Mouse (Mus musculus): ENCODE measurements around the gene 2900026A02Rik. TPM values are rescaled to one million over a fixed set of nuclear protein-coding genes. Genes with fewer than 3 reads are reported as not detected.

Gene 2900026A02Rik
- total RNA-seq (2021) = 10 to 100 TPM; 40.8 to 41.0 TPM

DNA sequence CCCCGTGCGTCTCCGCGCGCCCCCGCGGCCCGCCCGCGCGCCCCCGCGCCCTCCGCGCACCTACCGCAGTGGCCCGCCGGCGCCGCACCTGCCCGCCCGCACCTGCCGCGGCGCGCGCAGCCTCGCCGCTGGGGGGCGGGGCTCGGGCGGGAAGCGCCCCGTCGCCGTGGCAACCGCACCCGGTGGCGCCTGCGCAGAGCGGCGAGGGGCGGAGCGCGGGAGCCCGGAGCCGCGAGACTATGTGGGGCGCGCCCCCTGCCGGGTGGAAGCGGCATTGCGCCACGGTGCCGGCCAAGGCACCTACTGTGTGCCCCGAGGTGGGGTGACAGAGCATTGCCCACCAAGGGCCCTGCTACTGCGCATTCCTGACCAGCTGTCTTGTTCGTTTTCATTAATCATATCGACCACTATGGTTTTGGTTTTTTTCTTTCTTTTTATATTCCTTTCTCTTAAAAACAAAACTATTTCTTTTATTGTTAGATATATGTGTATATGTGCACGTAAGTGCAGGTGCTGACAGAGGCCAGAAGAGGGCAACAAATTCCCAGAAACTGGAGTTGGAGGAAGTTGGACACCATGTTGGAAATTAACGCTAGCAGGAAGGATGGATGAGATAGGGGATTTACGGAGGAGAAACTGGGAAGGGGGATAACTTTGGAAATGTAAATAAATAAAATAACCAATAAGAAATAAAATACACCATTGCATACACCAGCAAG lies at the start of gene 2900026A02Rik:
Gene 2900026A02Rik, minus strand, starts transcription at position 90 of the 719 bp plus-strand sequence.
- peak; percentile 72 to 73 for DNase-seq (ENCODE audit: low spot score in 2 of 2)
- intact Hi-C loops (cut with DNase I) = loop anchor here (1.0 to 2.0 kb wide), 2 partner anchors 41 to 45 kb away; no protein-coding TSS in a partner anchor

- DNase-seq (ENCODE audit: low spot score in 2 of 2) = no peak
- intact Hi-C loops (cut with DNase I) = no loop called here
These were observed 49.0 kb upstream of the 2900026A02Rik start for GRCm38 (mm10) chr5:113270043-113270442.

DNA sequence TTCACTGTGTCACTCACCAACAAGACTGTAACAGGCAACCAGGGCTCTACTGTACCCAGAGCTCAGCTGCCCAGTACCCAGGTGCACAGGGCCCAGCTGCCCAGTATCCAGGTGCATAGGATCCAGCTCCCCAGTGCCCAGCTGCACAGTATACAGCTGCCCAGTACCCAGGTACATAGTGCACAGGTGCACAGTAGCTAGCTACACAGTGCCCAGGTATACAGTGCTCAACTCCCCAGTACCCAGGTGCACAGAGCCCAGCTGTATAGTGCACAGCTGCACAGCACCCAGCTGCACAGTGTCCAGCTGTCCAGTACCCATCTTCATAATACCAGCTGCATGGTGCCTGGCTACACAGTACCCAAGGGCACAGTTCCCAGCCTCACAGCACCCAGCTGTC lies 47.2 kb upstream of the 2900026A02Rik start:
- DNase-seq (ENCODE audit: low spot score in 2 of 2) = no peak
- intact Hi-C loops (cut with DNase I) = no loop called here

GRCm38 (mm10) chr5:113265637-113266036 lies 44.6 kb upstream of the 2900026A02Rik start:
- no peak for DNase-seq (ENCODE audit: low spot score in 2 of 2)
- intact Hi-C loops (cut with DNase I) = no loop called here

DNA sequence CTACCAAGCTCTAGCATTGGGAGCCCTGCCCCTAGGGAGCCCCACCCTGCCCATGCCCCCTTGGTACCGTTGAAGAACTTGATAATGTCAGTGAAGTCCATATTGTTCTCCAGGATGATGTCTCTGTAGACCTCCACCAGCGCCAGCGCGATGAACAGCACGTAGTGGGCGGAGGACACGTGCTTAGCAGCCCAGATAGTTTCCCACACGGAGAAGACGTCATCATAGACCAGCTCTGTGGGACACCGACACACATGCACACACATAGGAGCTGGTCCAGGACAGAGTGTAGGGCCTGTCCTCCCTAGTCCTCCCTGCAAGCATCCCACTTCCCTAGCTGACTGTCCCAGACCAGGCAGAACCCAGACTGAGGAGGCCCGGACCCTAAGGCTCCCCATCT lies 29.8 kb upstream of the 2900026A02Rik start:
- DNase-seq (ENCODE audit: low spot score in 2 of 2) = no peak
- intact Hi-C loops (cut with DNase I) = no loop called here

GRCm38 (mm10) chr5:113249263-113249930 lies 28.4 kb upstream of the 2900026A02Rik start:
- intact Hi-C loops (cut with DNase I) = no loop called here
- DNase-seq (ENCODE audit: low spot score in 2 of 2) = no peak

GRCm38 (mm10) chr5:113230196-113230595 lies 9.2 kb upstream of the 2900026A02Rik start:
- no peak for DNase-seq (ENCODE audit: low spot score in 2 of 2)
- intact Hi-C loops (cut with DNase I) = no loop called here

DNA sequence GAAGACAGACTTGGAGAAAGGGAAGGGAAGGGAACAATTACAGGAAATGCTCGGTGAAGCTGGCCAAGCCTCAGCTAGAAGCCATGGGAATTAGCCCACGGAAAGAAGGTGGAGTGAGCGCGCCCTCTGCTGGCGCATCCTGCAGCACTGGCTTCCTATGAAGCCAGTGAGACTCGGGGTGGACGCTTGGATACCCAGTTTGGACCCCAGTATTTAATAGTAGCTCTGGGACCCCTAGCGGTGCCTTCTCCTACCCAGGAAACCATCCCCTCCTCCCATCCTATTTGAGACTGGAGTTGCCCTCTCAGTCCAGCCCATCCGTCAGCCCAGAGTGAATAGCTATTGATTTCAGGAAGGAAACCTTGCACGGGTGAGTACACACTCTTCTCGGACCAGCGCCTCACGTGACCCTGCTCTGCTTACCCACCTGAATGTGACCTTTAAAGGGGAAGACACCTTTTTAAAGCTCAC lies 5.6 kb upstream of the 2900026A02Rik start, which contains the start of gene Tmem211:
Gene Tmem211, plus strand, starts transcription at position 278 of the 471 bp plus-strand sequence.
- intact Hi-C loops (cut with DNase I) = loop anchor here (1.0 to 2.0 kb wide), 2 partner anchors 46 to 127 kb away; no protein-coding TSS in a partner anchor
- peak; percentile 75 to 78 for DNase-seq (ENCODE audit: low spot score in 2 of 2)

GRCm38 (mm10) chr5:113225686-113226435 lies 4.8 kb upstream of the 2900026A02Rik start:
- intact Hi-C loops (cut with DNase I) = loop anchor here (1.0 to 2.0 kb wide), 2 partner anchors 45 to 127 kb away; no protein-coding TSS in a partner anchor
- DNase-seq (ENCODE audit: low spot score in 2 of 2) = no peak

GRCm38 (mm10) chr5:113225271-113225670 lies 4.2 kb upstream of the 2900026A02Rik start:
- DNase-seq (ENCODE audit: low spot score in 2 of 2) = no peak

GRCm38 (mm10) chr5:113223888-113224287 lies 2.9 kb upstream of the 2900026A02Rik start:
- intact Hi-C loops (cut with DNase I) = no loop called here
- DNase-seq (ENCODE audit: low spot score in 2 of 2) = peak in 1 of 2 experiments; percentile 21

More at GRCm38 (mm10) chr5:113225271-113225670, 4.2 kb upstream of the 2900026A02Rik start:
- intact Hi-C loops (cut with DNase I) = no loop called here

DNA sequence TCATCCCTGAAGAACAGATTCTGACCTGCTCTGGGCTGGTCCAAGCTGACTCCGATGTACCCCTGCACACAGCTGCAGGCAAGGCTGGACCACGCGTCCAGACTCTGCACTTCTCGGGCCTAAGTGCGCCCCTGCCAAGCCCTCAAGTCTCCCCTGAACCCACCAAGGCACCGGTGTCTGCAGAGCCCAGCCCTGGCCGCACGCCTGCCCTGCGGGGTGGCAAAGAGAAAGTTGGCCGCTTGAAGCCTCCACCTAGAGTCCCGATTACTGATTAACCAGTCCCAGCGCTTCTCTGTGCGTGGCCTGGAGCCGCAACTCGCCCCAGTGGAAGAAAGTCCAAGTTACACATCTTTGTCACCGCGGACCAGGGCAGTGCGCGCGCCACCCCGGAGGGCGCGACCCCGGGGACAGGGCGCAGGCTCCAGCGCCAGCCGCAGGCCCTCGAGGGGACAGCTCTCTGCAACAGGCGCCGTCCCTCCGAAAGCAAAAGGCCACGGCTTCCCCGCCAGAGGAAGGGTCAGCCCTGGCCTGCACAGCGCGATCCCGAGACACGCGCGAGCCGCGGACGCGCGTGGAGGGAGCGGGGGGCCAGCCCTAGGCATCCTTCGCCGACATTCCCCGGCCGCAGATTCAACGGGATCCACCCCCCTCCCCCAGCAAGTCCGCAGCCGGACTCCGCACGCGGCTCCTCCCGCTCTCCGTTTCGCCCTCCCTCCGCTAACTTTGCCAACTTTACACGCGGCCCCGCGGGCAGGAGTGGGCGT lies 471 bp downstream of the 2900026A02Rik start:
- DNase-seq (ENCODE audit: low spot score in 2 of 2) = no peak
- intact Hi-C loops (cut with DNase I) = loop anchor here (1.0 to 2.0 kb wide), 2 partner anchors 40 to 44 kb away; no protein-coding TSS in a partner anchor

DNA sequence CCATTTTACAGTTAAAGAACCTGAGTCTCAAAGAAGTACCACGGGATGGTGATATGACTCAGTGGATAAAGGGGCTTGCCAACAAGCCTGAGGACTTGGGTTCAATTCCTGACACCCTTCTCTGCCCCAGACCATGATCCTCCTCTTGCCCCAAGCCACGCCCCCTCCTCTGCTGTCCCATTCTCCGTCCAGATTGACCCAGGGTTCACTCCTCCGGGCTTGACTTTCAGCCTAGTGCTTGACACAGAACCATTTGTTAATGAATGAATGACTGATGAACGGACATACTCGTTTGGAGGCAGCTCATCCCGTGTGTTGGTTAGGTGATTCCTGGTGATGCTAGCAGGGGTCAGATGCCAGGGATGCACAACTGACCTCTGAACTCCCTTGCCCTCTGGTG lies 1.2 kb downstream of the 2900026A02Rik start:
- no peak for DNase-seq (ENCODE audit: low spot score in 2 of 2)
- intact Hi-C loops (cut with DNase I) = loop anchor here (2.0 kb wide), 1 partner anchor 43 kb away; no protein-coding TSS in a partner anchor

- intact Hi-C loops (cut with DNase I) = no loop called here
- DNase-seq (ENCODE audit: low spot score in 2 of 2) = no peak
These were observed 1.6 kb downstream of the 2900026A02Rik start for GRCm38 (mm10) chr5:113219450-113219849.

GRCm38 (mm10) chr5:113218617-113219235 lies 2.3 kb downstream of the 2900026A02Rik start:
- intact Hi-C loops (cut with DNase I) = no loop called here

GRCm38 (mm10) chr5:113217076-113217475 lies 4.0 kb downstream of the 2900026A02Rik start:
- intact Hi-C loops (cut with DNase I) = no loop called here
- DNase-seq (ENCODE audit: low spot score in 2 of 2) = no peak

More at GRCm38 (mm10) chr5:113218617-113219235, 2.3 kb downstream of the 2900026A02Rik start:
- no peak for DNase-seq (ENCODE audit: low spot score in 2 of 2)

DNA sequence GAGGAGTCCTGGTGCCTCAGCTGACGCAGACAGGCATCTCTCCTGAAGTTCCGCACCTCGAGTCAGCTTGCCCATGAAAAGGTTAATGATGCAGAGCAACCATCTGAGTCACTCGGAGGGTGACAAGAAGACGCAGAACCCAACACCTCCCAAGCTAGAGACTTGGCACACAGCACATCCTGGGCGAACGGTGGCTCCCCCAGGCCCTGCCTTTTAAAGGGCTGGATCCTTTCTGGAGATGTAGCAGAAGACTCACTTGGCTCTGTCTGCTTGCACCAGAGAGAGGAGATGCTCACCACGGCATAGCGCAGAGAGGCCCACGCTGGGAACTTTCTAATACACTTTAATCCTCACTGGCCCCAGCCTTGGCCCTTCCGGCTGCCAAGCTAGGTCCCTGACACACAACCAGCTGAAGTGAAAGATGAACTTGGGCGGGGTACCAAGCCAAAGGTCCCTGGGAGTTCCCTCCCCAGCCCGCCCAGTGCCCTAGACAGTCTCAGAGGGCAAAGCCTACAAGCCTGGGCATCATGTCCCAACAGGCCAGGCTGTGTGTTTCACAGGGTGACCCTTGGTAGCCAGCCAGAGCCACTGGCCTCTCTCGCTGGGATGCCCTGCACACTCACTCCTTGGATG lies 4.6 kb downstream of the 2900026A02Rik start:
- intact Hi-C loops (cut with DNase I) = no loop called here
- no peak for DNase-seq (ENCODE audit: low spot score in 2 of 2)

DNA sequence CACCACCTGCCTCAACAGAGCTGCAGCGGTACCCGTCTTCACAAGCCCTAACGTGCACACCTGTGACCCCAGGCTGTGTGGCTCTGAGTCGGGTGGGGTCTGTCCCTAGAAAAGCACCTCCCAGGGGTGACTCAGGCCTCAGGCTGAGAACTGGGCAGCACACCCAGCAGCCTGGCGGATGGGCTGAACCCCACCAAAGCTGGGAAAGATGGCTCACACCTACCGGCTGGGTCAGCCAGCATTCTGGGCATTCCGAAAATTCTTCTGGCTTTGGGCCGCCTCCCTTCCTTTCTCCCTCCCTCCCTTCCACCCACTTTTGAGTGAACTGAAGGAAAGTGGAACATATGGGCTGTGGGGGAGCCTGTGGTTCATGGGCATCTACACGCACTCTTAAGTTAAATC lies 5.4 kb downstream of the 2900026A02Rik start:
- DNase-seq (ENCODE audit: low spot score in 2 of 2) = peak in 1 of 2 experiments; percentile 51
- intact Hi-C loops (cut with DNase I) = no loop called here
